Mouse (Mus musculus) liver, embryonic 14.5 days (tissue): ENCODE data around the gene Pemt. TPM values are rescaled to one million over a fixed set of nuclear protein-coding genes. Genes with fewer than 3 reads are reported as not detected.

Experiments
- ATAC-seq: fragments of 200-750 bp; cut with Nextera tagmentation; 2 replicates; pipeline ENCODE4 v1.8.0; 2017; ENCODE audit warnings: moderate number of reproducible peaks, mild to moderate bottlenecking, moderate library complexity; ENCODE audit not compliant: insufficient read depth
- DNase-seq, 3 experiments: peaks; one replicate each; pipeline ENCODE4 v3.0.0-alpha.2; 2012 to 2013; ENCODE audit warnings: low read depth in 3 of 3, low spot score in 3 of 3
- H3K27ac ChIP-seq: fragments of 300-500 bp; sonication (generic); 2 replicates; pipeline ENCODE4 v1.5.1; 2014; ENCODE audit warnings: moderate library complexity, mild to moderate bottlenecking, control low read depth, inconsistent platforms
- H3K27me3 ChIP-seq: fragments of 300-500 bp; sonication (generic); 2 replicates; pipeline ENCODE4 v1.6.1; 2014; ENCODE audit warnings: mild to moderate bottlenecking, low read length, moderate library complexity; ENCODE audit not compliant: control insufficient read depth, insufficient read depth
- H3K36me3 ChIP-seq: fragments of 300-500 bp; sonication (generic); replicated peaks from 2 replicates; pipeline ENCODE4 v1.6.1; 2014; ENCODE audit warnings: low read depth; ENCODE audit not compliant: control insufficient read depth, insufficient read depth
- H3K4me1 ChIP-seq, 2 experiments: fragments of 200-500 bp in 1 of 2; fragments of 300-500 bp in 1 of 2; sonication (generic) in 1 of 2; replicated peaks; 2 replicates each; pipeline ENCODE4 v1.6.1; 2012 to 2014; ENCODE audit warnings: antibody characterized with exemption in 1 of 2, inconsistent platforms in 1 of 2, low read length in 1 of 2; ENCODE audit not compliant: control insufficient read depth in 2 of 2, insufficient read depth in 2 of 2
- H3K4me2 ChIP-seq: fragments of 300-500 bp; sonication (generic); 2 replicates; pipeline ENCODE4 v1.6.1; 2014; ENCODE audit warnings: low read depth, mild to moderate bottlenecking, control low read depth, moderate library complexity
- H3K4me3 ChIP-seq, 2 experiments: fragments of 200-500 bp in 1 of 2; fragments of 300-500 bp in 1 of 2; sonication (generic) in 1 of 2; 2 replicates each; pipeline ENCODE4 v1.5.1; 2012 to 2014; ENCODE audit warnings: low read depth in 2 of 2, low read length in 2 of 2, mild to moderate bottlenecking in 2 of 2, control low read depth in 1 of 2, inconsistent platforms in 1 of 2, moderate library complexity in 1 of 2; ENCODE audit not compliant: insufficient read depth in 1 of 2
- H3K9ac ChIP-seq: fragments of 300-500 bp; sonication (generic); replicated peaks from 2 replicates; pipeline ENCODE4 v1.6.1; 2014; ENCODE audit warnings: mild to moderate bottlenecking, control low read depth, moderate library complexity
- H3K9me3 ChIP-seq: fragments of 300-500 bp; sonication (generic); 2 replicates; pipeline ENCODE4 v1.6.1; 2016; ENCODE audit warnings: low read length, mixed read lengths; ENCODE audit not compliant: control insufficient read depth
- CTCF ChIP-seq: IDR thresholded peaks from 2 replicates; pipeline ENCODE4 v1.5.1; 2016; ENCODE audit warnings: antibody characterized with exemption, low read depth, control low read depth
- EP300 ChIP-seq: IDR thresholded peaks from 2 replicates; pipeline ENCODE4 v1.6.1; 2016; ENCODE audit warnings: antibody characterized with exemption, low read depth
- WGBS: fragments of 180-500 bp; shearing (Covaris S2); extraction: QIAGEN DNeasy Blood & Tissue Kit; methylation state at CpG from one replicate; pipeline ENCODE4 v1.1.7; 2014; ENCODE audit not compliant: insufficient replicate concordance; 5-methylcytosine and 5-hydroxymethylcytosine counted together
- polyA plus RNA-seq, 2 experiments: library from polyadenylated mRNA; depleted of rRNA in 1 of 2; stranded (reverse) in 1 of 2; unstranded in 1 of 2; fragments of >200 nt; fragmentation: Nextera tagmentation in 1 of 2; extraction: Ambion mirVana in 1 of 2; gene quantifications; 2 replicates each; pipeline versions ENCODE4 v1.2.1 to v1.2.3; 2012 to 2014

The Pemt gene
- polyA plus RNA-seq, 2 experiments: 5.2 to 9.0 TPM

GRCm38 (mm10) chr11:60076183-60076582 is 29.9 kb upstream of the Pemt start:
- no peaks in the 10 kb centered on the region for H3K36me3 ChIP-seq
- 0 out of 4 replicates have a peak, but pooled peaks cover 0 to under 1% of the 10 kb centered on the region in 2 experiments for H3K4me1 ChIP-seq
- H3K27ac ChIP-seq: no peak overlapping the region
- no peak overlapping the region for H3K9ac ChIP-seq
- no peak for DNase-seq
- H3K27me3 ChIP-seq: no peaks in the 10 kb centered on the region
- WGBS: 31% methylated on average over 3 of the region's 3 CpGs
- TF ChIP-seq CTCF: no peak
- no peak for TF ChIP-seq EP300
- no peak overlapping the region for H3K4me2 ChIP-seq
- H3K9me3 ChIP-seq: no peaks in the 10 kb centered on the region
- H3K4me3 ChIP-seq: no peak overlapping the region
- ATAC-seq: no peak

GRCm38 (mm10) chr11:60073936-60074502 is 27.7 kb upstream of the Pemt start:
- no peak overlapping the region for H3K4me2 ChIP-seq
- 0 out of 4 replicates have a peak, but pooled peaks cover 0 to 3% of the 10 kb centered on the region in 2 experiments for H3K4me1 ChIP-seq
- no peak overlapping the region for H3K9ac ChIP-seq
- H3K27ac ChIP-seq: no peak overlapping the region
- no peaks in the 10 kb centered on the region for H3K27me3 ChIP-seq
- H3K36me3 ChIP-seq: no peaks in the 10 kb centered on the region
- H3K4me3 ChIP-seq: no peak overlapping the region
- DNase-seq (no peak), ATAC-seq (no peak)
- TF ChIP-seq CTCF: no peak
- no peak for TF ChIP-seq EP300
- H3K9me3 ChIP-seq: no peaks in the 10 kb centered on the region
- 63% methylated on average over 15 of the region's 15 CpGs for WGBS

GRCm38 (mm10) chr11:60073121-60073520 is 26.8 kb upstream of the Pemt start:
- ATAC-seq: no peak

DNA sequence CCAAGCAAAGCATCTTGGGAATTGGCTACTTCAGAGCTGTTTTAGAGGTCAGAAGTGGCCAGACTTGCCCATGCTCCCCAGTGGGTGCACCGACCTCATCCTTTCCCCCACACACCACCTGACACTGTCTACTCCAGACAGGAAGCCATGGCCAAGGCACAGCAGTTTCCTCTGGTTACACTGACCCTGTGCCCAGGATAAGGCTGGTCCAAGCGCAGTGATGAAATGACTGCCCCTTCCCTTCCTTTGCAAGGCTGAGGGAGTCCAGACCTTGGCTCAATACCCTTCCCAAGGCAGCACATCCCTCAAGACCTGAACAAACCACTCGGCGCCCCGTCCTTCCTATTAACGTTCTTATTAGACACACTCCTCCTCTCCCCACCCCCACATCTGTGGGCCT is 24.9 kb upstream of the Pemt start:
- WGBS: 52% methylated on average over 6 of the region's 6 CpGs
- Histone ChIP-seq H3K27ac (no peak overlapping the region), H3K4me2 (no peak overlapping the region), H3K4me1 (0 out of 4 replicates have a peak, but pooled peaks cover 0 to 3% of the 10 kb centered on the region in 2 experiments), H3K36me3 (no peaks in the 10 kb centered on the region), H3K9ac (no peak overlapping the region), H3K4me3 (no peak overlapping the region), H3K27me3 (no peaks in the 10 kb centered on the region), H3K9me3 (no peaks in the 10 kb centered on the region)
- DNase-seq: no peak
- no peak for TF ChIP-seq CTCF
- no peak for TF ChIP-seq EP300
- no peak for ATAC-seq

More at GRCm38 (mm10) chr11:60073121-60073520, 26.8 kb upstream of the Pemt start:
- Histone ChIP-seq H3K9ac (no peak overlapping the region), H3K27me3 (no peaks in the 10 kb centered on the region), H3K4me1 (0 out of 4 replicates have a peak, but pooled peaks cover 0 to 3% of the 10 kb centered on the region in 2 experiments), H3K4me2 (no peak overlapping the region), H3K9me3 (no peaks in the 10 kb centered on the region), H3K4me3 (no peak overlapping the region), H3K36me3 (no peaks in the 10 kb centered on the region), H3K27ac (no peak overlapping the region)
- TF ChIP-seq EP300: no peak
- DNase-seq: no peak

DNA sequence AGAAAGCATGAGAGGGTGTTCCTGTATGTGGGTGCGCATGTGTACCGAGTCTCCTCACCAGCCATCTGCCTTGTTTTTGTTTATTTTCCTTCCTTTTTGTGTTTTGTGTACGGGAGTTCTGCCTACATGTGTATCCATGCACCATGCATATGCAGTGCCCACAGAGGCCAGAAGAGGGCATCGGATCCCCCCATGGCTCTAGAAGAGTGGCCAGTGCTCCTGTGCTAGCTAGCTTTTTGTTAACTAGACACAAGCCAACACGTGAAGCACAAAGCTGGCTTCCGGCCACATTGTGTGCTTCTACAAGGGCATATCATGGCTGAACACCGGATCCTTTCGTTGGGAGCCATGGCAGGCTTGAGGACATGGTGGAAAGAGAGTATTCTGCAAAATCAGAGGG is 24.3 kb upstream of the Pemt start:
- Histone ChIP-seq H3K4me3 (no peak overlapping the region), H3K4me2 (no peak overlapping the region), H3K4me1 (0 out of 4 replicates have a peak, but pooled peaks cover 0 to 3% of the 10 kb centered on the region in 2 experiments), H3K36me3 (no peaks in the 10 kb centered on the region), H3K27ac (no peak overlapping the region), H3K27me3 (no peaks in the 10 kb centered on the region), H3K9me3 (no peaks in the 10 kb centered on the region), H3K9ac (no peak overlapping the region)
- WGBS: 28% methylated on average over 8 of the region's 8 CpGs
- ATAC-seq (no peak), DNase-seq (peak in 1 of 3 experiments; percentile 28)
- TF ChIP-seq EP300 (no peak), CTCF (peak; percentile 83)
